Mouse (Mus musculus) megakaryocyte progenitor cell, adult 5-6 weeks (primary cell): ENCODE data around the gene Olfr213. TPM values are rescaled to one million over a fixed set of nuclear protein-coding genes. Genes with fewer than 3 reads are reported as not detected.
"Not testable (repeated sequence)": the region's sequence is repeated elsewhere in the genome, so short reads cannot be mapped to it uniquely, and the experiment has no call there.

Source experiments
- ATAC-seq: replicated peaks from 2 replicates; pipeline ENCODE4 v1.8.0; 2016; ENCODE audit warnings: mild to moderate bottlenecking, moderate TSS enrichment, inconsistent platforms; ENCODE audit not compliant: poor library complexity
- total RNA-seq, 2 experiments: library from RNA; stranded (forward) in 1 of 2; stranded (reverse) in 1 of 2; fragments of 157-497, 149-512 nt in 1 of 2; fragments of 200-1000 nt in 1 of 2; gene quantifications; 2 replicates each; pipeline versions ENCODE4 v1.2.3 to v1.2.4; 2015 to 2017

Gene Olfr213
- total RNA-seq (2015) = not detected in 2 replicates
- total RNA-seq (2017) = not detected in 2 replicates

DNA sequence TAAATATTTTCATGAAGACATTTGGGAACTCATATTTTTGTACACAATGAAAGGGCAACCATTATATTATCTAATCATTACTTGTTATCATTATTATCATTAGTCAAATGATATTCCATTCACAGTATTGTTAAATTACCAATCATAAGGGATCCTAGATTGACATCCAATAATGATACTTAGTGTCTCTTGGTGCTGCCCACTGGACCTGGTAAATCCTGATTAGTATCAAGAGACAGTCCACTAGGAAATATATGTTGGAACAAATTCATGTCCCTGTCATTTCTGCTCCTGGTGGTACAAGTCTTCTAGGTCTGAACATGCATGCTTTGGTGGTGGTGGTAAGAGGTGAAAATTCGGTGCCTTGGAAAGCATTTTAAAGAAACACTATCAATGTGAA lies at the start of gene Olfr213:
Olfr213 (plus strand) TSS at position 301 of the 400 bp plus-strand sequence.
- ATAC-seq = no peak

DNA sequence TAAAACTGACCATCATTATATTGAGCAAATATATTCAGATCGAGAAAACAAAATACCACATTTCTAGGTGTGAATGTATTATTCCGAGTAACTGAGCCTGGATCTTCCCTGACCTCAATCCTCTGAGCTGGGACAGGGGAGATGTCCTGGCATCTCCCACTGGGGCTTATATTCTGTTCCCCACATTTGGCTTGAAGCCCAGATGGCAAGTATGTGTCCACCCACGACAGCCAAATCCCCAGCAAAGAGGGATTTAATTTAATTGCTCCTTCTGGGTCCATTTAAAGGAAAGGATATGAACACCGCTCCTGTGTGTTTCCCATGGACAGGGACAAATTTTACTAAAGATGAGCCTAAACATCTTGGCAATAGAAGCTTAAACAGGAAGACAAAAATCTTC lies 49.5 kb upstream of the Olfr213 start, which contains the start of gene Olfr211:
Olfr211 (plus strand) TSS at position 301 of the 400 bp plus-strand sequence.
- ATAC-seq = no peak

DNA sequence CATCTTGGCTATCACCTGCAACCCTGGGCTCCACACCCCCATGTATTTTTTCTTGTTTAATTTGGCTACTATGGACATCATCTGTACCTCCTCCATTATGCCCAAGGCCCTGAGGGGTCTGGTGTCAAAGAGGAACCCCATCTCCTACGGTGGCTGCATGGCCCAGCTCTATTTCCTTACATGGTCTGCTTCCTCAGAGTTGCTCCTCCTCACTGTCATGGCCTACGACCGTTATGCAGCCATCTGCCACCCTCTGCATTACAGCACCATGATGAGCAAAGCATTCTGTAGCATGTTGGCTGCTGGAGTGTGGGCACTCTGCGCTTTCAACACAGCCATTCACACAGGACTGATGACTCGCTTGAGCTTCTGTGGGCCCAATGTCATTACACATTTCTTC lies 44.5 kb upstream of the Olfr213 start:
- ATAC-seq = no peak

DNA sequence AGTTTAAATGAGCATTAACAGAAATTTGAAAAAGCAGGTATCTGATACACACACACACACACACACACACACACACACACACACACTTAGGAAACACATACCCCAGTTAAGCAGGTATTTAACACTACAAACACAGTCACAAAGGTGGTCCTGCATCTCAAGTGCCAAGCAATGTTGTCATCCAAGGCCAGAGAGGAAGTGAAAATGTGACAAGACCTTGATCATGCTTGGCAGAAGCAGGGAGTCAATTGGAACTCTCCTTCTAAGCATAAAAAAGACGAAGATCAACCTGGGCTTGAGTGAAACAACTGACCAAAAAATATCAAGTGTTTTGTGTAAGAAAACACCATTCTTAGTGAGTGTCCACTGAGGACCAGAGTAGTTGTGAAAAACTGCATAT lies 42.3 kb upstream of the Olfr213 start:
- ATAC-seq = no peak

DNA sequence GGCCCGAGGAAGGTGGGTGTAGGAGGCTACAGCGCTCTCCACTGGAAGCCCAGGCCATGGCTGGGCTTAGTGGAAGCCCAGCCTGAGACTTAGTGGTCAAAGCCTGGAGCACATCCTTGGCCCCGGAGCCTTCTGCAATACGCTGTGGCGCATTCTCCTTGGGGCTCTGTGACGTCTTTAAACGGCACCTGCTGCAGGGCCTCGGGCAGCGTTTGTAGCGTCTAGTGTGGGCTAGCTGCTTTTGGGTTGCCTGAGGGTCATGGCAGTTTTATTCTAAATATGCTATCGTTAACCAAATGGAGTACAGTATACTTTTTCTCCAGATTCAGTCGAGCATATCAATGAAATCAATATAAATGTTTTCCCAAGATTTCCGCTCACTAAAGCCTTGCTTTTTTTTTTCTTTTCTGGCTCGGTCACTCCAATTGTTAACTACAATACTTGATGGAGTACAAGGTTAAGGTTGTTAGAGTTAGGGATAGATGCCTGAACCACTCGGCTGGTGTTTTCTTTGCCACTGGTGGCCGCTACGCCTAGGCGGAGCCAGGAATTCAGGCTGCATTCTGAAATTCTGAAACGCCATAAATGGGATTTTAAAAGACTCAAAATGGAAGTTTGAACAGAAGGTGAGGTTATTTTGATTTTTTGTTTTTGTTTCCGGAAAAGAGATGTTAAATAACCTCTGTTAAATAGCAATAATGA lies 31.8 kb upstream of the Olfr213 start, which contains the start of gene Olfr212:
Olfr212 (plus strand) TSS at position 215 of the 702 bp plus-strand sequence.
- ATAC-seq = peak; percentile 64; the same call in 1 of the 2 replicates

DNA sequence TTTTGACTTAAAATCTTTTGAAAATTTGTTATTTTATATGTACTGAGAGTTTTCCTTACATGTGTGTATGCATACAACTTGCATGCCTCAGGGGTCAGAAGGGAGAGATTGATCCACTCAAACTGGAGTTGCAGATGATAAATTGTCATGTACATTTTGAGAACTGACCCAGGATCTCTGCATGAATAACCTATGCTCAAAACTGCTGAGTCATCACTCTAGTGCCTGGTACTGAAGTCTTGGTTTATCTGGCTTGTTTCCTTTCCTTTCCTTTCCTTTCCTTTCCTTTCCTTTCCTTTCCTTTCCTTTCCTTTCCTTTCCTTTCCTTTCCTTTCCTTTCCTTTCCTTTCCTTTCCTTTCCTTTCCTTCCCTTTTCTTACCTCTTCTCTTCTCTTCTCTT lies 23.4 kb upstream of the Olfr213 start:
- no peak for ATAC-seq

DNA sequence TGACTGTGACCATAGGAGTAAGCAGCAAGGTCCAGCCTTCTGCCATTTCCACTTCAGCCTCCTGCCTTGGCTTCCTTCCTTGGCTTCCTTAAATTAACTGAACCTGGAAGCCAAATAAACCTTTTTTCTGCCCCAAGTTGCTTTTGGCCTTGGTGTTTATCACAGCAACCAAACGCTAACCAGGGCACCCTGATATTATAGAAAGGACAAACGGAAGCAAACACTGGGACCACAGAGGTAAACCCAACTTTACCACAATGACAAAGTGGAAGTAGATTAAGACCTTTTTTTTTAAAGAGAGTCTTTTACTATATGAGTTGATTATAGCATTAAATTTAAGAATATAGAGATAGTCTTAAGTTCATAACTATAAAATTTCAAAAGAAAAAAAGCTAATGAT lies 4.2 kb downstream of the Olfr213 start:
- ATAC-seq = peak; percentile 66

DNA sequence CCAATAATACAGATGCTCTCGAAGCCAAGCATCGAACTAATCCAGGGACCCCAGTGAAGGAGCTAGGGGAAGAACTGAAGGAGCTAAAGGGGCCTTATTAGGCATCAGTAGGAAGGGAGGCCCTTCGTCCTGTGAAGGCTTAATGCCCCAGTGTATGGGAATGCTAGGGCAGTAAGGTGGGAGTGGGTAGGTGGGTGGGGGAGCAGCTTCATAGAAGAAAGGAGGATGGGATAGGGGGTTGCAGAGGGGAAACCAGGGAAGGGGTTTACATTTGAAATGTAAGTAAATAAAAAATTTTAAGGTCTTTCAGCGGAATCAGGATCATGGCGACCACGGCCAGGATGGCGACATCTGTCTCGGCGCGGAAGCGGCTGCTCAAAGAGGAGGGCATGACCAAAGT lies 12.6 kb downstream of the Olfr213 start, which contains the start of gene Gm5580:
Gm5580 (plus strand) TSS at position 301 of the 400 bp plus-strand sequence.
- not testable (repeated sequence) for ATAC-seq

DNA sequence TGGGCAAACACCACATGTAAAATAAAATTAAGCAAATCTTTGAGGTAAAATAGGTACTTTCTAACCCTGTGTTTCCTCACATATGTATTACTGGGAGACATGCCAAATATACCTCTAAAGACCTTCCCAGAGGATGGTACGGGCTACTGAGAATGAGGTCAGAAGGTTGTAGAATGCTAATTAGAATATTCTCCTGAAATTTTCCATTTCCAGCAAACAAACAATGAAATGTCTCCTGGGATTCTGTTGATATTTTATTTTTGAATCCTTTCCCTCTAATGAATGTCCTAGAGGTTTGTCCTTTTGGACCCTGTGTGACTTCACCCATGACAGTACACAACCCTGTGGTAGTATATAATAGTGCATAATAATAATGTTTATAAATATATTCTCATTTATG lies 15.7 kb downstream of the Olfr213 start, which contains the start of gene Olfr214:
Olfr214 (plus strand) TSS at position 301 of the 400 bp plus-strand sequence.
- ATAC-seq = no peak

DNA sequence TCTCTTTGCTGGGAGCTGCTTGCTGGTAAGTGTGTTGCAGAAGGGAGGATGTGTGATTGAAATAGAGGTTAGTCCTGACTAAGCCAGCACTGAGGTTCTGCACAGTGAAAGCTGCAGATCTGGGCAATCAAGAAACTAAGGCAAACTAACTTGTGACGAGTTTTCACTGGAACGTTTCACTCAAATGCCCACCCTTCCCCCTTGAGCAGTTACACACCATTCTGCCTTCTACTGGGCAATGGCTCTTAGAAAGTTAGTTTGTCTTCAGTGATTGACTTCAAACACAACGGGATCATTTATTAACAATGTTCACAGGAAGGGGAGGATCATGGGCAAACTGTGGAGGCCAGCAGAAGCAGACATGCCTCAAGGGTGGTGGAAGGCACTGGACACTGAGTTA lies 16.7 kb downstream of the Olfr213 start:
- ATAC-seq = no peak

DNA sequence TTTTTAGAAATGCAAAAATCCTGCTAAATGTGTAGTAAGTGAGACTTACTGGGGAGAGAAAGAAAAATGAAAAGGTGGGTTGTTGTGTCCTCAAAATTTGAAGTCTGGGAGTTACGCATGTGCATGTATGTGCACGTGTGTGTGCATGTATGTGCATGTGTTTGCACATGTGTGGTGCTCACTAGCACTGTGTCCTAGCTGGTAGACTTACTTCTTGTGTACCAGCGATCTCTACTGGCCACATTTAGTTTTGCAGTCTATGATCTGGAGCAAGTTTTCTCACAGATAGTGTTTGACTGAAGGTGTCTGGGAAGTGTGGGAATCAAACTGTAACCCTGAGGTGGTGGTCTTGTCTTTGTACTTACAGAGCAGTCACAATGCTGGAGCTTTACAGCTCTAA lies 31.6 kb downstream of the Olfr213 start:
- peak; percentile 99 for ATAC-seq

DNA sequence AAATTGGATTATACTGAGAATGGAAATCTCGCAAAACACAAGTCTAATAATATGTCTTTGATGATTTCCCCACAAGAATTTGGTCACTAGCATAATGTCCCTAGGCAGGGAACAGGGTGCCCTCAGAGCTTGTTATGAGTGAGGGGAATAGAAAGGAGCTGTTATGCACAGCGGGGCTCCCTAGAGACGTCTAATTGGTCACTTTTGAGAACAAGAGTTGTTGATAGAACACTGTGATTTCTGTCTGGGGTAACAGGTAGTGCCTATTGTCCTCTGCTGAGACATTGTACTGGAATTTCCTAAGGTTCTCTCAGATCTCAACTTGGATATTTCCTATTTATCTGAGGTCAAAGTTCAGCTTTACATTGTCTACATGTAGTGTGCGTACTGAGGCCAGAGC lies 45.8 kb downstream of the Olfr213 start, which contains the start of gene Olfr215:
Olfr215 (minus strand) TSS at position 101 of the 400 bp plus-strand sequence.
- ATAC-seq = no peak

Other genes starting within 250 kb of the Olfr213 start
- gene March8, start 200.4 kb upstream of the Olfr213 start, total RNA-seq (2015) = 11.1 and 15.6 TPM in 2 replicates
- gene March8, start 200.4 kb upstream of the Olfr213 start, total RNA-seq (2017) = 18.1 and 29.2 TPM in 2 replicates
- 8.1 and 9.5 TPM in 2 replicates for gene Alox5, start 77.3 kb upstream of the Olfr213 start, total RNA-seq (2015)
- 5.9 and 12.3 TPM in 2 replicates for gene Alox5, start 77.3 kb upstream of the Olfr213 start, total RNA-seq (2017)
- gene Olfr211, start 49.4 kb upstream of the Olfr213 start, total RNA-seq (2015) = not detected in 2 replicates
- gene Olfr211, start 49.4 kb upstream of the Olfr213 start, total RNA-seq (2017) = not detected in 2 replicates
- gene Olfr212, start 31.9 kb upstream of the Olfr213 start, total RNA-seq (2015) = 0.07 and 0.20 TPM in 2 replicates
- gene Olfr212, start 31.9 kb upstream of the Olfr213 start, total RNA-seq (2017) = not detected in 2 replicates
- 0.67 and 0.98 TPM in 2 replicates for gene Gm5580, start 12.7 kb downstream of the Olfr213 start, total RNA-seq (2015)
- 0.29 and 0.30 TPM in 2 replicates for gene Gm5580, start 12.7 kb downstream of the Olfr213 start, total RNA-seq (2017)
- not detected in 2 replicates for gene Olfr214, start 15.8 kb downstream of the Olfr213 start, total RNA-seq (2015)
- not detected in 2 replicates for gene Olfr214, start 15.8 kb downstream of the Olfr213 start, total RNA-seq (2017)
- gene Olfr215, start 45.7 kb downstream of the Olfr213 start, total RNA-seq (2015) = not detected in 2 replicates
- gene Olfr215, start 45.7 kb downstream of the Olfr213 start, total RNA-seq (2017) = not detected in 2 replicates
- 129 and 134 TPM in 2 replicates for gene Zfp422, start 90.5 kb downstream of the Olfr213 start, total RNA-seq (2015)
- 58.4 and 63.3 TPM in 2 replicates for gene Zfp422, start 90.5 kb downstream of the Olfr213 start, total RNA-seq (2017)
- 0.44 TPM in 1 of 2 replicates, not detected in the other for gene Depp1, start 112.2 kb downstream of the Olfr213 start, total RNA-seq (2015)
- gene Depp1, start 112.2 kb downstream of the Olfr213 start, total RNA-seq (2017) = 0.08 TPM in 1 of 2 replicates, not detected in the other
- 44.9 and 57.1 TPM in 2 replicates for gene Rassf4, start 135.5 kb downstream of the Olfr213 start, total RNA-seq (2015)
- 35.8 and 40.9 TPM in 2 replicates for gene Rassf4, start 135.5 kb downstream of the Olfr213 start, total RNA-seq (2017)
- 0.12 and 0.17 TPM in 2 replicates for gene Tmem72, start 178.5 kb downstream of the Olfr213 start, total RNA-seq (2015)
- gene Tmem72, start 178.5 kb downstream of the Olfr213 start, total RNA-seq (2017) = under 0.01 and 0.03 TPM in 2 replicates